Mouse (Mus musculus): ENCODE measurements around the gene Pfdn6. TPM values are rescaled to one million over a fixed set of nuclear protein-coding genes. Genes with fewer than 3 reads are reported as not detected.
"Not testable (repeated sequence)": the region's sequence is repeated elsewhere in the genome, so short reads cannot be mapped to it uniquely, and the experiment has no call there.

The Pfdn6 gene
- total and polyA plus RNA-seq, 3 experiments: 75.3 to 373 (median 141) TPM

- peak overlapping the region; percentile 93 for H3K4me3 ChIP-seq (ENCODE audit: low read depth, low read length)
- H3K27me3 ChIP-seq (ENCODE audit: insufficient read depth, low read length): no peaks in the 10 kb centered on the region
- H3K36me3 ChIP-seq (replicated peaks): peaks cover 81% of the 10 kb centered on the region
- ATAC-seq (ENCODE audit: extremely low read depth, insufficient number of reproducible peaks, low FRiP score, poor library complexity, severe bottlenecking) (no peak), DNase-seq (ENCODE audit: low spot score) (no peak)
- no peaks in the 10 kb centered on the region for H3K9me3 ChIP-seq (replicated peaks)
- H3K4me1 ChIP-seq (ENCODE audit: insufficient read depth, low read depth, low read length): peaks cover 70% of the 10 kb centered on the region
- TF ChIP-seq CTCF (IDR thresholded peaks at IDR 0.05; ENCODE audit: low read depth, low read length) (no peak), GATA2 (IDR thresholded peaks at IDR 0.05; ENCODE audit: borderline replicate concordance, low read depth, low read length) (no peak), POLR2AphosphoS5 (IDR thresholded peaks at IDR 0.05; ENCODE audit: insufficient replicate concordance, low read depth, low read length) (no peak; the same call in 1 of the 2 replicates), GATA1 (IDR thresholded peaks at IDR 0.05; ENCODE audit: borderline replicate concordance, low read length) (no peak), TAL1 (conservative IDR thresholded peaks at IDR 0.05; ENCODE audit: low read depth, low read length) (no peak)
Observed at GRCm38 (mm10) chr17:33952879-33953278, 12.7 kb upstream of the Pfdn6 start.

GRCm38 (mm10) chr17:33952015-33952414, 11.9 kb upstream of the Pfdn6 start:
- not testable (repeated sequence) for H3K9me3 ChIP-seq (replicated peaks); DNase-seq (ENCODE audit: low spot score); H3K27me3 ChIP-seq (ENCODE audit: insufficient read depth, low read length); ATAC-seq (ENCODE audit: extremely low read depth, insufficient number of reproducible peaks, low FRiP score, poor library complexity, severe bottlenecking)
- Histone ChIP-seq H3K36me3 (replicated peaks) (peaks cover 81% of the 10 kb centered on the region), H3K4me1 (ENCODE audit: insufficient read depth, low read depth, low read length) (peaks cover 69% of the 10 kb centered on the region), H3K4me3 (ENCODE audit: low read depth, low read length) (peak overlapping the region; percentile 93)

GRCm38 (mm10) chr17:33951021-33951946, 11.1 kb upstream of the Pfdn6 start, which contains the start of gene B3galt4:
TSS of gene B3galt4 (minus strand) at chr17:33951488.
- no peaks in the 10 kb centered on the region for H3K27me3 ChIP-seq (ENCODE audit: insufficient read depth, low read length)
- DNase-seq (ENCODE audit: low spot score) (peak; percentile 56), ATAC-seq (ENCODE audit: extremely low read depth, insufficient number of reproducible peaks, low FRiP score, poor library complexity, severe bottlenecking) (peak; percentile 50)
- H3K36me3 ChIP-seq (replicated peaks): peaks cover 88% of the 10 kb centered on the region
- H3K9me3 ChIP-seq (replicated peaks): no peaks in the 10 kb centered on the region
- H3K4me3 ChIP-seq (ENCODE audit: low read depth, low read length): peak within 1 kb of the TSS; percentile 93
- TF ChIP-seq POLR2AphosphoS5 (IDR thresholded peaks at IDR 0.05; ENCODE audit: insufficient replicate concordance, low read depth, low read length): peak; percentile 97
- no peak for TF ChIP-seq GATA1 (IDR thresholded peaks at IDR 0.05; ENCODE audit: borderline replicate concordance, low read length)
- H3K4me1 ChIP-seq (ENCODE audit: insufficient read depth, low read depth, low read length): peaks cover 64% of the 10 kb centered on the region

GRCm38 (mm10) chr17:33950131-33950625, 10.0 kb upstream of the Pfdn6 start:
- Histone ChIP-seq H3K27me3 (ENCODE audit: insufficient read depth, low read length) (no peaks in the 10 kb centered on the region), H3K36me3 (replicated peaks) (peaks cover 98% of the 10 kb centered on the region), H3K4me1 (ENCODE audit: insufficient read depth, low read depth, low read length) (peaks cover 64% of the 10 kb centered on the region), H3K4me3 (ENCODE audit: low read depth, low read length) (peak overlapping the region; percentile 93; the same call in 1 of the 2 replicates), H3K9me3 (replicated peaks) (no peaks in the 10 kb centered on the region)
- no peak for DNase-seq (ENCODE audit: low spot score)
- no peak for ATAC-seq (ENCODE audit: extremely low read depth, insufficient number of reproducible peaks, low FRiP score, poor library complexity, severe bottlenecking)
- TF ChIP-seq GATA2 (IDR thresholded peaks at IDR 0.05; ENCODE audit: borderline replicate concordance, low read depth, low read length): no peak
- no peak for TF ChIP-seq POLR2AphosphoS5 (IDR thresholded peaks at IDR 0.05; ENCODE audit: insufficient replicate concordance, low read depth, low read length)
- TF ChIP-seq GATA1 (IDR thresholded peaks at IDR 0.05; ENCODE audit: borderline replicate concordance, low read length): no peak
- no peak for TF ChIP-seq TAL1 (conservative IDR thresholded peaks at IDR 0.05; ENCODE audit: low read depth, low read length)
- no peak for TF ChIP-seq CTCF (IDR thresholded peaks at IDR 0.05; ENCODE audit: low read depth, low read length)

DNA sequence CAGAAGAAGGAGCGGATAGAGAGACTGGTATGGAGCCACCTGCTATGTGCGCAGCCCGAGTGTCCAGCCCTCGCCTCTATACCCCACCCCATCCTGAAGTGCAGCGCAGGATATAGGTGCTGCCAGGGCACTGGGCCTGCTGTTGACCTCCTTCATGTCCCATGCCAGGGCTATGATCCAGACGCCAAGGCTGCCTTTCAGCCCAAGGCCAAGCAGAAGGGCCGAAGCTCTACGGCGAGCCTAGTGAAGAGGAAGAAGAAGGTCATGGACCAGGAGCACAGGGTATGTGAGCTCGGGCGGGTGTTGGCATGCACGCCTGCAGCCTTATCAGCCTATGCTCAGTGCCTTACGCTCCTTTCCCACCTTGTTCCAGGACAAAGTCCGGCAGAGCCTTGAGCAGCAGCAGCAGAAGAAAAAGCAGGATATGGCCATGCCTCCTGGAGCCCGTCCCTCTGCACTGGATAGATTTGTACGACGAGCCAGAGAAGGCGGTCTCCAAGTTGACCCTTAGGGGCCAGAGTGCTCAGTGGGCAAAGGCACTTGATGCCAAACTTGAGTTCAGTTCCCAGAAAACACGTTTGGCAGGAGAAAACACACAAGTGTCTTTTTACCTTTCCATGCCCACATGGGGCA, 8.9 kb upstream of the Pfdn6 start:
- ATAC-seq (ENCODE audit: extremely low read depth, insufficient number of reproducible peaks, low FRiP score, poor library complexity, severe bottlenecking) (no peak), DNase-seq (ENCODE audit: low spot score) (no peak)
- peaks cover 70% of the 10 kb centered on the region for H3K4me1 ChIP-seq (ENCODE audit: insufficient read depth, low read depth, low read length)
- H3K4me3 ChIP-seq (ENCODE audit: low read depth, low read length): no peak overlapping the region; the same call in 1 of the 2 replicates
- no peaks in the 10 kb centered on the region for H3K27me3 ChIP-seq (ENCODE audit: insufficient read depth, low read length)
- peaks cover 98% of the 10 kb centered on the region for H3K36me3 ChIP-seq (replicated peaks)
- H3K9me3 ChIP-seq (replicated peaks): no peaks in the 10 kb centered on the region
- TF ChIP-seq TAL1 (conservative IDR thresholded peaks at IDR 0.05; ENCODE audit: low read depth, low read length): no peak
- no peak for TF ChIP-seq CTCF (IDR thresholded peaks at IDR 0.05; ENCODE audit: low read depth, low read length)
- no peak for TF ChIP-seq GATA2 (IDR thresholded peaks at IDR 0.05; ENCODE audit: borderline replicate concordance, low read depth, low read length)

GRCm38 (mm10) chr17:33948090-33948904, 8.2 kb upstream of the Pfdn6 start:
- DNase-seq (ENCODE audit: low spot score) (no peak), ATAC-seq (ENCODE audit: extremely low read depth, insufficient number of reproducible peaks, low FRiP score, poor library complexity, severe bottlenecking) (no peak)
- H3K4me3 ChIP-seq (ENCODE audit: low read depth, low read length): no peak overlapping the region; the same call in 1 of the 2 replicates
- no peak for TF ChIP-seq GATA1 (IDR thresholded peaks at IDR 0.05; ENCODE audit: borderline replicate concordance, low read length)
- TF ChIP-seq GATA2 (IDR thresholded peaks at IDR 0.05; ENCODE audit: borderline replicate concordance, low read depth, low read length): no peak
- no peak for TF ChIP-seq POLR2AphosphoS5 (IDR thresholded peaks at IDR 0.05; ENCODE audit: insufficient replicate concordance, low read depth, low read length)
- TF ChIP-seq TAL1 (conservative IDR thresholded peaks at IDR 0.05; ENCODE audit: low read depth, low read length): no peak
- H3K9me3 ChIP-seq (replicated peaks): no peaks in the 10 kb centered on the region
- no peaks in the 10 kb centered on the region for H3K27me3 ChIP-seq (ENCODE audit: insufficient read depth, low read length)
- peaks cover 71% of the 10 kb centered on the region for H3K4me1 ChIP-seq (ENCODE audit: insufficient read depth, low read depth, low read length)
- peaks cover 97% of the 10 kb centered on the region for H3K36me3 ChIP-seq (replicated peaks)
